Mouse (Mus musculus): Measurements from ENCODE around the gene Fcgr4. TPM values are rescaled to one million over a fixed set of nuclear protein-coding genes. Genes with fewer than 3 reads are reported as not detected.
"Not testable (repeated sequence)": the region's sequence is repeated elsewhere in the genome, so short reads cannot be mapped to it uniquely, and the experiment has no call there.

The Fcgr4 gene
- total RNA-seq, 1 experiment from 2014 or later: 1.1 TPM

- no peak for ATAC-seq (replicated peaks in 1 of 2; ENCODE audit: insufficient read depth in 1 of 2, low FRiP score in 2 of 2, low TSS enrichment in 1 of 2, low read depth in 1 of 2, poor library complexity in 2 of 2, severe bottlenecking in 2 of 2)
These were observed 20.4 kb downstream of the Fcgr4 start for GRCm38 (mm10) chr1:171039135-171039534.

DNA sequence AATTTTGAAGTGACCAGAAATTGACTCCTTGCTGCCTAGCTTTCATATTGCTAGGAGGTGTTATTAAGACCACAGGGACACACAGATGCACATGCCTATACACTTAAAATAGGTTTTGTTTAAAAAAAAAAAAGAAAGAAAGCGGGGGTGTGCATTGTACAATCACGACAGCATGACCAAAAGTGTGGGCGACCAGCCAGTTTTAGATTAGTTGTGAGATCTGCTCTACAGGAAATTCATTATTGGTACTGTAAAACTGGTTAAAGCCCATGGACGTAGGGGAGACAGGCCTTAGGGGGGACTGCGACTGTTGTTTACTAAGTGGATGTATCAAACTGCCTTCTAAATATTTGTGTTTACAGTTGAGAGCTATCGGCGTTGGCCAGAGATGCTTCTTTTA lies 21.2 kb downstream of the Fcgr4 start:
- ATAC-seq (replicated peaks in 1 of 2; ENCODE audit: insufficient read depth in 1 of 2, low FRiP score in 2 of 2, low TSS enrichment in 1 of 2, low read depth in 1 of 2, poor library complexity in 2 of 2, severe bottlenecking in 2 of 2): no peak

DNA sequence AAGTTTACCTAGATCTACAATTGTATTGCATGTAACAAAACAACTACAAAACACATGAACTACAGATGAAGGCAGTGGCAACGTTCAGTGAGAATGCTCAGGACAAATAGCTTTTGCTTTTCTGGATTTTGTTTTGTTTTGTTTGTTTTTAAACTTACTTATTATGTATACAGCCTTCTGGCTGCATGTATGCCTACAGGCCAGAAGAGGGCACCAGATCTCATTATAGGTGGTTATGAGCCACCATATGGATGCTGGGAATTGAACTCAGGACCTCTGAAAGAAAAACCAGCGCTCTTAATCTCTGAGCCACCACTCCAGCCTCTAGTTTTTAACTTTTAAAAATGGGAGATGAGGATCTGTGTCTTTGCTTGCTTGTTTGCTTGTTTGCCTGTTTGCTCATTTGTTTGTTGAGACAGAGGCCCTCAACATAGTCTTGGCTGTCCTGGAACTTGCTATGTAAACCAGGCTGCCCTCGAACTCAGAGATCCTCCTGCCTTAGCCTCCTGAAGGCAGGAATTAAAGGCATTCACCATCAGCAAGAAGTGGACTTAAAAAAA lies 25.0 kb downstream of the Fcgr4 start:
- ATAC-seq (replicated peaks in 1 of 2; ENCODE audit: insufficient read depth in 1 of 2, low FRiP score in 2 of 2, low TSS enrichment in 1 of 2, low read depth in 1 of 2, poor library complexity in 2 of 2, severe bottlenecking in 2 of 2): no peak

- peak; percentile 96 to 97 for ATAC-seq (replicated peaks in 1 of 2; ENCODE audit: insufficient read depth in 1 of 2, low FRiP score in 2 of 2, low TSS enrichment in 1 of 2, low read depth in 1 of 2, poor library complexity in 2 of 2, severe bottlenecking in 2 of 2)
These were observed 25.8 kb downstream of the Fcgr4 start for GRCm38 (mm10) chr1:171044365-171045078.

- no peak; a peak in 1 of 4 replicates for ATAC-seq (replicated peaks in 1 of 2; ENCODE audit: insufficient read depth in 1 of 2, low FRiP score in 2 of 2, low TSS enrichment in 1 of 2, low read depth in 1 of 2, poor library complexity in 2 of 2, severe bottlenecking in 2 of 2)
These were observed 26.4 kb downstream of the Fcgr4 start for GRCm38 (mm10) chr1:171045079-171045465.

GRCm38 (mm10) chr1:171046501-171046900 lies 27.8 kb downstream of the Fcgr4 start:
- no peak for ATAC-seq (replicated peaks in 1 of 2; ENCODE audit: insufficient read depth in 1 of 2, low FRiP score in 2 of 2, low TSS enrichment in 1 of 2, low read depth in 1 of 2, poor library complexity in 2 of 2, severe bottlenecking in 2 of 2)

GRCm38 (mm10) chr1:171049263-171049662 lies 30.5 kb downstream of the Fcgr4 start:
- ATAC-seq (replicated peaks in 1 of 2; ENCODE audit: insufficient read depth in 1 of 2, low FRiP score in 2 of 2, low TSS enrichment in 1 of 2, low read depth in 1 of 2, poor library complexity in 2 of 2, severe bottlenecking in 2 of 2): no peak

- peak; percentile 39 to 46; a peak in 3 of 4 replicates for ATAC-seq (replicated peaks in 1 of 2; ENCODE audit: insufficient read depth in 1 of 2, low FRiP score in 2 of 2, low TSS enrichment in 1 of 2, low read depth in 1 of 2, poor library complexity in 2 of 2, severe bottlenecking in 2 of 2)
These were observed 32.1 kb downstream of the Fcgr4 start for GRCm38 (mm10) chr1:171050774-171051173.

- no peak; a peak in 1 of 4 replicates for ATAC-seq (replicated peaks in 1 of 2; ENCODE audit: insufficient read depth in 1 of 2, low FRiP score in 2 of 2, low TSS enrichment in 1 of 2, low read depth in 1 of 2, poor library complexity in 2 of 2, severe bottlenecking in 2 of 2)
These were observed 34.6 kb downstream of the Fcgr4 start for GRCm38 (mm10) chr1:171053305-171053704.

- no peak; a peak in 1 of 4 replicates for ATAC-seq (replicated peaks in 1 of 2; ENCODE audit: insufficient read depth in 1 of 2, low FRiP score in 2 of 2, low TSS enrichment in 1 of 2, low read depth in 1 of 2, poor library complexity in 2 of 2, severe bottlenecking in 2 of 2)
These were observed 38.5 kb downstream of the Fcgr4 start for GRCm38 (mm10) chr1:171057253-171057652.

DNA sequence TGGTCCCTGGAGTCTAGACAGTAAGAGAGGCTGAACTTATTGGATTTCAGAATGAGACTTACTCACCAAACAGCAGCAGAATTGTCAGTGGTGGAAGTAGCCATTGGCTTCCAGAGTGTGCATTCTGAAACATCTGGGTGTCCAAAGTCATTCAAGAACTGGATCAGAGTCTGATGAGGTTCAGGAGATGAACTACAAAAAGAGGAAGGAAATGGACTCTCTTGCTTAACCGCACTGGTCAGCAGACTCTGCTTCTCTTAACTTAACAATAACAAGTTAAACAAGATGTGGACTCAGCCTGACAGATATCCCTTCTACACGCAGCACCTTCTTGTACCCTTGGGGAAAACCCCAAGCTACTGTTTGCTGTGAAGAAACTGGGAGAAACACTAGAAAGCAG lies 40.5 kb downstream of the Fcgr4 start:
- ATAC-seq (replicated peaks in 1 of 2; ENCODE audit: insufficient read depth in 1 of 2, low FRiP score in 2 of 2, low TSS enrichment in 1 of 2, low read depth in 1 of 2, poor library complexity in 2 of 2, severe bottlenecking in 2 of 2): peak; percentile 18 to 44; a peak in 2 of 4 replicates

GRCm38 (mm10) chr1:171060392-171060791 lies 41.7 kb downstream of the Fcgr4 start:
- no peak for ATAC-seq (replicated peaks in 1 of 2; ENCODE audit: insufficient read depth in 1 of 2, low FRiP score in 2 of 2, low TSS enrichment in 1 of 2, low read depth in 1 of 2, poor library complexity in 2 of 2, severe bottlenecking in 2 of 2)

DNA sequence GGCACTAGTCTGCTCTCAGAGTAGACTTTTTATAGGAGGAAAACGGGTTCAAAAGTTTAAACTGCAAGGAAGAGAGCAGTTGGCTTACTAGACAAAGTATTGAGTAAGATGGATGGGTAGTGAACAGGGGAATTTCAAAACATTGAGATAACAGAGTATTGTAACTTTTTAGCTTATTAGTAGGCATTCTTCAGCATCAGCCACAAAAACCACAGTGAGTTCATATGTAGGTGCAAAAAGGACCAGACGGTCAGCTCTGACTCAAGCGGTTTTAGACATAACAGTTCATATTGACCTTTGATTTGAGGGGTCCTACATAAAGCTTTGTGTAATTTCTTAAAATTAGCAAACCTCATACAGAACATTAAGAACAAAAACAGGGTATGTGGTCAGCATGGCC lies 42.8 kb downstream of the Fcgr4 start:
- ATAC-seq (replicated peaks in 1 of 2; ENCODE audit: insufficient read depth in 1 of 2, low FRiP score in 2 of 2, low TSS enrichment in 1 of 2, low read depth in 1 of 2, poor library complexity in 2 of 2, severe bottlenecking in 2 of 2): no peak

- peak; percentile 46 to 54 for ATAC-seq (replicated peaks in 1 of 2; ENCODE audit: insufficient read depth in 1 of 2, low FRiP score in 2 of 2, low TSS enrichment in 1 of 2, low read depth in 1 of 2, poor library complexity in 2 of 2, severe bottlenecking in 2 of 2)
These were observed 45.1 kb downstream of the Fcgr4 start for GRCm38 (mm10) chr1:171063569-171064490.

DNA sequence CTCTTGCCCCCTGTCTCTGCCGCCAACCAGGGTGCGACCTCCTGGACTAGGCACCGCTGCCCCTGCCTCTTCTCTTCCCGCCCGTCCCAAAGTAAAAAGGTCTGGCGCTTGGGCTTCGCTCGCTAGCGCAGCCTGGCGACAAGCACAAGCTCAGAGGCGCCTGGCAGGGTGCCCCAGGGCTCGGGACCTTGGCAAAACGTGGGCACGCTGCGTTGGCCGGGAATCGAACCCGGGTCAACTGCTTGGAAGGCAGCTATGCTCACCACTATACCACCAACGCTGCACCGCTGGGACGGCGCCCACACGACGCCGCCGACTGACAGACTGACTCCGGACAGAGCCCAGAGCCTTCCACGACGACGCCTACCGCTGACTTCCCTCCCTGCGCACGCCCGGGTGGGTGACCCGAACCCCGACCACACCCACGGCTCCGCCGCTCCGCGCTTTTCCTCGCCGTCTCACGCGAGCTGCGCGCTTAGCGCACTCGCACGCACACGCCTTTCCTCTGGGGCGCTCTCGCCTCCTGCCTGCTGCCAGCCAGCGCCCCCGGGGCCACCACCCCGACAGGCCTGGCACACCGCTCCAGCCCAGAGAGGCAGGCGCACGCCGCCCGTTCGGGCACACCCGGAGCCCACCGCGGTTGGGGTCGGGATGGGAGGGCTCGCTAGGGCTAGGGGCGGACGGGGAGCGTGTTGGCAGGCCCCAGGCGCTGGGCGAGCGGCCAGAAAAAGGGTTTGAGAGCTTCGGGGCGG lies 45.9 kb downstream of the Fcgr4 start, which contains the start of gene Fcgr3:
Gene Fcgr3, minus strand, starts transcription at position 445 of the 752 bp plus-strand sequence.
- ATAC-seq (replicated peaks in 1 of 2; ENCODE audit: insufficient read depth in 1 of 2, low FRiP score in 2 of 2, low TSS enrichment in 1 of 2, low read depth in 1 of 2, poor library complexity in 2 of 2, severe bottlenecking in 2 of 2): peak; percentile 13 to 34

GRCm38 (mm10) chr1:171065243-171065587 lies 46.5 kb downstream of the Fcgr4 start:
- peak in 1 of 2 experiments; percentile 1; a peak in 1 of 4 replicates for ATAC-seq (replicated peaks in 1 of 2; ENCODE audit: insufficient read depth in 1 of 2, low FRiP score in 2 of 2, low TSS enrichment in 1 of 2, low read depth in 1 of 2, poor library complexity in 2 of 2, severe bottlenecking in 2 of 2)

- ATAC-seq (replicated peaks in 1 of 2; ENCODE audit: insufficient read depth in 1 of 2, low FRiP score in 2 of 2, low TSS enrichment in 1 of 2, low read depth in 1 of 2, poor library complexity in 2 of 2, severe bottlenecking in 2 of 2): not testable (repeated sequence)
These were observed 47.0 kb downstream of the Fcgr4 start for GRCm38 (mm10) chr1:171065768-171066167.
